Mouse (Mus musculus) left cerebral cortex, adult 18-20 months (tissue): ENCODE data around the gene Zzef1. TPM values are rescaled to one million over a fixed set of nuclear protein-coding genes. Genes with fewer than 3 reads are reported as not detected.

Experiments used
- DNase-seq, 2 experiments: peaks; one replicate each; pipeline ENCODE4 v3.0.0; 2021 to 2022; ENCODE audit warnings: low spot score in 2 of 2, mixed read lengths in 1 of 2
- total RNA-seq, 2 experiments: library from RNA; stranded (reverse); gene quantifications; 2 replicates each; pipeline ENCODE4 v1.2.3; 2021

Gene Zzef1
- total RNA-seq, 2 experiments from 2014 or later = 37.3 to 43.8 TPM

- DNase-seq = no peak
Measured at GRCm38 (mm10) chr11:72804586-72804985, 8.6 kb downstream of the Zzef1 start.

- no peak for DNase-seq
Measured at GRCm38 (mm10) chr11:72805232-72805631, 9.2 kb downstream of the Zzef1 start.

DNA sequence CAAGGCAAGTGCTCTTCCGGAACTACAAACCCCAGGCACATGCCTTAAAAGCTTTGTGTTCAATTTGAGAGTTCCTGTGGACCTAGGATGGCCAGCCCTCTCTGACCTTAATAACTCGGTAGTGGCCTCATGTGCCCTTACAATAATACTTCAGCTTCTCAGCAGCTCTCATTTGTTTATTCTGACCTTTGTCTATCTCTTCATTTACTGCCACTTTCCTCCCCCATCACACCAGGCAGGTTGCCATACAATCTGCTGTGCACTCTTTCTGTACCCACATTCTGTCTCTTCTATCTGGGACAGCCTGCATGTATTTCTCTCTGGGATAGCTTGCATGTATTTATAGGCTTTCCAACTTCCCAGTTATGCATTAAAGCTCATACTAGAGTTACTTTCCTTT, 10.5 kb downstream of the Zzef1 start:
- DNase-seq = peak in 1 of 2 experiments; percentile 12

- no peak for DNase-seq
Measured at GRCm38 (mm10) chr11:72807992-72808391, 12.0 kb downstream of the Zzef1 start.

DNA sequence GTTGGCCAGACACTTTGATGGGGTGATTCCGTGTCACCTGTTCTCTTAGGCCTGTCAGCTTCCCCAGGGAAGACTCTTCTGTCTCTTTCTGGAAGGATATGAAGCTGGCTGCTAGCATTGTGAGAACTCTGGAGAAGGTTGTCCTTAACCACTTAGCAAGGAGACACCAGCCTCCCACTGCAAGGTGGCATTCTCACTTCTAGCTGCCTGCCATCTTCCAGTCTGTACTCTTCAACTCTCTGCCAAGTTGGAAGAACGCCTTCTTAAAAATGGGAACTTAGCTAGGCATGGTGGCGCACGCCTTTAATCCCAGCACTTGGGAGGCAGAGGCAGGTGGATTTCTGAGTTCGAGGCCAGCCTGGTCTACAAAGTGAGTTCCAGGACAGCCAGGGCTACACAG, 17.7 kb downstream of the Zzef1 start:
- no peak for DNase-seq

- no peak for DNase-seq
Measured at GRCm38 (mm10) chr11:72814188-72814587, 18.2 kb downstream of the Zzef1 start.

DNA sequence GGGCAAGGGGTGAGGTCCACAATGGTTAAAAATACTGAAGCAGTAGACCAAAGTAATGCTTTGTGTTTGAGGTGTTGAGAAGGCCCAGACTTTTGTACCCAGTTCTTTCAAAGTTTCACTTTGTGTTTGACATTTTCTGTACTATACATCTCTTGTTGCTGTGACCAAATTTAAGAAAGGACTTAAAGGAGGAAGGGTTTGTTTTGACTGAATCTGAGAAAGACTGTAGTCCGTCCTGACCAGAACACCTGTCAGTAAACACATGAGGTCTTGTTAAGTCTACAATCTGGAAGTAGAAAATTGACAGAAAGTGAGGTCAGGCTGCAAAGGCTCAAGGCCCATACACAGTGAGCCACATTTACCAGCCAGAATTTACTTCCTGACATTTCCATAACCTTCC, 20.8 kb downstream of the Zzef1 start:
- DNase-seq = no peak

DNA sequence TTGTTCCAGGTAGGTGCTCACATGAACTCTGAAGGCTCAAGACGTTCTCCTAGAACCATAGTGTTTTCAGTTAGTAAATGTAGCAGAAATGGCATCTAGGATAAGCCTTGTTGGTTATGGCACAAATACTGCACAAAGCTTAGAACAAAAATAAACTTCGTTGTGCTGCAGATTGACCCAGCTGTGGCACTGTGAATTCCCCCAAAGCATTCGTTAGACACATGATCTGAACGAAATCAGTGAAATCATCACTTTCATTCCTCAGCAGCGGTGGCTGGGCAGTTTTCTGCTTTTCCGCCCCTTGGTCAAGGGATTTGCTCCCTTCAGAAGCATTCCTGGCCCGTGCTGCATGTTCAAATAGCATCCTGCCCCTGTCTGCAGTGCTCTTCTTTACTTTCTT, 22.0 kb downstream of the Zzef1 start:
- no peak for DNase-seq

- DNase-seq = no peak
Measured at GRCm38 (mm10) chr11:72821041-72821440, 25.0 kb downstream of the Zzef1 start.

GRCm38 (mm10) chr11:72829869-72830268, 33.8 kb downstream of the Zzef1 start:
- no peak for DNase-seq

- DNase-seq = no peak
Measured at GRCm38 (mm10) chr11:72842731-72843130, 46.7 kb downstream of the Zzef1 start.

DNA sequence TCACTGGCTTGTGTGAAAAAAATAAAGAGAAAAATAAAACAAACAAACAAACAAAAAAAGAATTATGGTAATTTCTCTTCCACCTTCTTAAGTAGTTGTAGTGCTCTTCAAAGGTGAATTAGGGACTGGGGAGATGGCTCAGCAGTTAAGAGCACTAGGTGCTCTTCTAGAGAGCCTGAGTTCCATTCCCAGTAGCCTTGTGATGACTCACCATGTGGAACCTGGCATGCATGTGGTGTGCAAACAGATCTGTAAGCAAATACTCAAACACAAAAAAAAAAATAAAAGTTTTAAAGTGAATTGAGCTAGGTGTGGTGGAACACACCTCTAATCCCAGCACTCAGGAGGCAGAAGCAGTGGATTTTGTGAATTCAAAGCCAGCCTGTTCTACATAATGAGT, 47.5 kb downstream of the Zzef1 start:
- no peak for DNase-seq

DNA sequence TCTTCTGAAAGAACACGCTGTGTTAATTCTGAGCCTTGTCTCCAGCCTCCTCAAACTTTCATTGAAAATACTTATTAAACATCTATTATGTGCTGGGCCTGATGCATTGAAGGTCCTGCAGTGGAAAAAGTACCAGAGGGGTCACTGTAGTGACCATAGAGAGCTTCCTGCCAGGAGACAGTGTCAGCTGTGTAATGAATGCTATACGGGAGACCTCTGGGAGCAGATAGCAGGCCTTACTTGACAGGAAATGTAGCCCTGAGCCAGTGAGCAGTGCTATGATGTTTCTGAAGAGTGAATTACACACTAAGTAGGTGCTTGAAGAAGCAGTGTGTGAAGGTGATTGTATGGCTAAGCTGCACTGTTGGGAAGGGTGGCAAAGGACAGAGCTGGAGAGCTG, 49.5 kb downstream of the Zzef1 start:
- DNase-seq = no peak

GRCm38 (mm10) chr11:72846685-72847084, 50.7 kb downstream of the Zzef1 start:
- no peak for DNase-seq

DNA sequence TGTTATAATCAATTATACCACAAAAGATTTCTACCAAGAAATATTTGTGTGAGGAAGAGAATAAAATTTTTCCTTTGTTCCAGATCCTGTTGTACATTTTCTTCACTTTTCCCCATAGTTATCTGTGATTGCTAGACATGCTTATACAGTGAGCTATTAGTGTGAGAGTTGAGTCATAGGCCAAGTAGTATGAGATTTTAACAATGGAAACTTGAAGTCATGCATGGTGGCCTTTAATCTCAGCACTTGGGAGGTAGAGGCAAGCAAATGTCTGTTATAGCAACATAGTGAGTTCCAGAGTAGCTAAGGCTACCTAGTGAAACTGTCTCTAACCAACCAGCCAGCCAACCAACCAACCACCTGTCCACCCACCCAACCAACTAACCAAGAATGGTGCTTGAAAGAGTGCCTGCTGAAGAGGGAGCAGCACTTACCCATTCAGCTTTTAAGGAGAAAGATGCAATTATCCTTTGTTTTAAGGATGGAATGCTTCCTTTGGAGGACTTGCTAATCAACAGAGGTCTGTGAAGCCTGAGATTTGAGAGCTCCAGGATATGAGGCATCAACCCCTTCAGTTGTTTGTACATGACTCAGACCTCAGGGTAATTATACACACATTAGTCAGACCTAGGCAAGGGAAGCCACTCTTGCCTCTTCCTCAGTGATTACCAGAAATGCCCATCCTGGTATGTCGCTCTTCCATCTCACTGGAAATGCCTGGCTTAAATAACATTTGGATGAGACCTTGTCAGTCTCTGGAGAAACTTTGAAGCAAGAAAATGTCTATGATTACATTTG, 52.0 kb downstream of the Zzef1 start:
- DNase-seq = no peak

DNA sequence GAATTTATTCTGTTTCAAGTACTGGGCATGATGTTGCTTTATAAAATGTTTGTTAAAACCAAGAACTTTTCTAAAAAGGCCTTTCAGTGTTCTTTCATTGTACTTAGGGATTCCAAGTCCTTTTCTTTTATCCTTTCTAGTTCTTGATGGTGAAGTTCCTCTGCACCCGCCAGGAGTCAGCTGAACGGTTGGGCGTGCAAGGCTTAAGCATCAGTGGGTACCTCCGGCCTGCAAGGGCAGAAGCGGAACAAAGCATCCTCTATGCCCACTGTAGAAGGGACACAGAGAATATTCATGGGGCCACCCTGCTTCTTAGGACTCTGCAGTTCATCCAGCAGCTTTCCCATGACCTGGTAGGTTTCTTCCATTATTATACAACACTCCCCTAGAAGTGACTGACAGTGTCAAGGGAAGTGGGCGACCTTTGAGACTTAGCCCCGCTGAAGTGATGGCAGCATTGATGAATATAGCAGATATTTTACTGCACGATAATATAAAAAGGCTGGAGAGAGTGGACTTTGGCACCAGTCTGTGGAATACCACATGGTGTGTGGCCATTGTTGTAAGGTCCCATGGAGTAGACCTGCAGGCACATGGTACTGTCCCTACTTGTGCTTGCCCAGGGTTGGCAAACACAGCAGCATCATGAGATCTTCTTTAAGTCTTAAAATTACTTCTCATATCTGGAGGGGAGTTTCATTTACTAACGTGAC, 54.5 kb downstream of the Zzef1 start:
- no peak for DNase-seq

GRCm38 (mm10) chr11:72851214-72851613, 55.2 kb downstream of the Zzef1 start:
- no peak for DNase-seq

DNA sequence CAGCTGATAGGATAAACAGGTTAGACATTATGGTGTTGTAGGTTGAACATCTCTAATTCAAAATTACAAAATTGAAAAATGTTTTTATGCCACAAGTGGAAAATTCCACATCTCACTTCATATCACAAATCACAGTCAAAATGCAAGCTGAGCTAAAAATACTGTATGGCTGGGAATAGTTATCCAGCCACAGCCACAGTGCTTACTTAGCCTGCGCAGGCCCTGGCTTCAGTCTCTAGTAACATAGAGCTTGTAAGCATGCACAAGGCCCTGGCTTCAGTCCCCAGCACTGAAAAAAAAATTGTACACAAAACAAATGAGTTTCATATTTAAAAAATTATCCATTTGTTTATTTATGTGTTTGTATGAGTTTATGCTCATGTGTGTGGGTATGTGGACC, 56.1 kb downstream of the Zzef1 start:
- no peak for DNase-seq

GRCm38 (mm10) chr11:72853086-72853485, 57.1 kb downstream of the Zzef1 start:
- DNase-seq = peak; percentile 15 to 49

- no peak for DNase-seq
Measured at GRCm38 (mm10) chr11:72854251-72854650, 58.2 kb downstream of the Zzef1 start.

GRCm38 (mm10) chr11:72856764-72857163, 60.7 kb downstream of the Zzef1 start:
- DNase-seq = no peak

DNA sequence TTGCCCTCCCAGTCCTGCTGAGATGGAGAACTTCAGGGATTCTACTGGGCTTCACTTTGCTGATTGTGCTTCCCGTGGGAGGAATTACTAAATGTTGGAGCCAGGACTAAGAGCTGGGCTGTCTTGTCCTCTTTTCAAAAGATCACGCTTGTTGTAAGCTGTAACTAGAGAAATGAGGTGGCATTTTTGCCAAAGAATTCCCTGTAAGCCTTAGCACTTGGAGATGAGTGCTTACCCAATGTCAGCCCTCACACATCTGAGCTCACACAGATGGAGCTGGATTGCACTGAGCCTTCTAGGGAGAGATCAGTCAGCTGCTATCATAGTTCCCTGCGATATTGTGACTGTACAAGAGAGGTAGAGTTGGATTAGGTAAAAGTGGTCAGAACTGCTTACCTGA, 65.2 kb downstream of the Zzef1 start:
- peak in 1 of 2 experiments; percentile 22 for DNase-seq

- no peak for DNase-seq
Measured at GRCm38 (mm10) chr11:72866446-72866845, 70.4 kb downstream of the Zzef1 start.
